Mouse (Mus musculus) thymus, adult 2 months (tissue): ENCODE data around the gene Josd1. TPM values are rescaled to one million over a fixed set of nuclear protein-coding genes. Genes with fewer than 3 reads are reported as not detected.

Experiments used
- DNase-seq: peaks from one replicate; pipeline ENCODE4 v3.0.0; 2021
- H3K27ac ChIP-seq: fragments of 200-500 bp; 2 replicates; pipeline ENCODE4 v1.5.1; 2012; ENCODE audit warnings: low read length, control low read depth; ENCODE audit not compliant: control insufficient read depth, insufficient read depth
- H3K27me3 ChIP-seq: fragments of 200-500 bp; 2 replicates; pipeline ENCODE4 v1.6.1; 2012; ENCODE audit warnings: mild to moderate bottlenecking, low read length, moderate library complexity, mixed read lengths; ENCODE audit not compliant: control insufficient read depth, insufficient read depth
- H3K36me3 ChIP-seq: fragments of 200-500 bp; 2 replicates; pipeline ENCODE4 v1.6.1; 2012; ENCODE audit warnings: mild to moderate bottlenecking, low read length, moderate library complexity; ENCODE audit not compliant: control insufficient read depth, insufficient read depth
- H3K4me1 ChIP-seq: fragments of 200-500 bp; replicated peaks from 2 replicates; pipeline ENCODE4 v1.6.1; 2012; ENCODE audit warnings: low read length; ENCODE audit not compliant: control insufficient read depth, insufficient read depth
- H3K4me3 ChIP-seq: fragments of 200-500 bp; 2 replicates; pipeline ENCODE4 v1.5.1; 2012; ENCODE audit warnings: mild to moderate bottlenecking, low read length, control low read depth, moderate library complexity; ENCODE audit not compliant: control insufficient read depth, insufficient read depth
- CTCF ChIP-seq: fragments of 200-500 bp; IDR thresholded peaks from 2 replicates; pipeline ENCODE4 v1.5.1; 2012; ENCODE audit warnings: mild to moderate bottlenecking, control low read depth, low read length, moderate library complexity, borderline replicate concordance; ENCODE audit not compliant: control insufficient read depth, poor library complexity, insufficient read depth; ENCODE audit errors: extremely low read depth
- POLR2A ChIP-seq: fragments of 200-500 bp; IDR thresholded peaks from 2 replicates; pipeline ENCODE4 v1.6.1; 2012; ENCODE audit warnings: mild to moderate bottlenecking, low read length, control low read depth, moderate library complexity; ENCODE audit not compliant: control insufficient read depth, poor library complexity, insufficient read depth; ENCODE audit errors: extremely low read depth
- WGBS: fragments of 180-500 bp; shearing (Covaris S2); methylation state at CpG from one replicate; pipeline ENCODE4 v1.1.7; 2018; 5-methylcytosine and 5-hydroxymethylcytosine counted together
- polyA plus RNA-seq: library from polyadenylated mRNA; depleted of rRNA; stranded (reverse); fragments of >200 nt; gene quantifications from 2 replicates; pipeline ENCODE4 v1.2.3, GENCODE M21; 2012

The Josd1 gene
- polyA plus RNA-seq, 1 experiment, result 23.8 TPM

GRCm38 (mm10) chr15:79689662-79690425 lies 2.1 kb upstream of the Josd1 start:
- Histone ChIP-seq H3K27ac (no peak overlapping the region), H3K27me3 (no peaks in the 10 kb centered on the region), H3K4me3 (peak overlapping the region; percentile 41), H3K36me3 (no peaks in the 10 kb centered on the region), H3K4me1 (peaks cover 35% of the 10 kb centered on the region)
- TF ChIP-seq CTCF (no peak), POLR2A (no peak)
- 12% methylated on average over 24 of the region's 24 CpGs for WGBS
- no peak for DNase-seq

DNA sequence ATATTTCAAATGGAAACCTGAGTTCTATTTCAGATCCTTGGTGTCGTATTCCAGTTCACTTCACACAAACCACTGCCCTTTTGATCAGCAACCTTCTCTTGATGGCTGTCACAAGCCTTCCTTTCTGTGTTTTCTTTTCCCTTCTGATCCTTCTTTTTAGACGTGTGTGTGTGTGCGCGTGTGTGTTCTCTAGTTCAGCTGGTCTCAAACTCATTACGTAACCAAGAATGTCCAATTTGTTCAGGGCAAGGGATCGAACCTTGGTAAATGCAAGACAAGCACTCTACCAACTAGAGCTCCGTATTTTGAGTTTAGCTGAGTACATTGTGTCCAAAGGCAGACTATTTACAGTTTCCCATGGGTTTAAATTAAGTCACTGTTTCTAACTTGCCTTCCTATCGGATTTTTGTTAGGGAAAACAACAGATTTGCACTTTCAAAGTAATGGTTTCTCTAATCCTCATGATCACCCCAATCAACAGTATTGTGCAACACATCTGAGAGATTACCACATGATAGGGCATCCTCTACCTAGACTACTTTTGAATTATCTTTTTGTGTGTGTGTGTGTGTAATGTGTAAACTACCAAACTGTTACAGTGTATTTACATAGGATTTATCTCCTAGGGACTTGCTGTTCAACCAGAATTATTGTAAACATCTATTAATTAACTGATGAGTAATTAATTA lies 693 bp upstream of the Josd1 start:
- TF ChIP-seq POLR2A, result no peak
- no peak for TF ChIP-seq CTCF
- Histone ChIP-seq H3K4me1 (peaks cover 24% of the 10 kb centered on the region), H3K27ac (peak overlapping the region; percentile 89), H3K4me3 (peak overlapping the region; percentile 93), H3K27me3 (no peaks in the 10 kb centered on the region), H3K36me3 (no peaks in the 10 kb centered on the region)
- no peak for DNase-seq
- WGBS, result 10% methylated on average over 8 of the region's 8 CpGs

- under 1% methylated on average over 33 of the region's 33 CpGs for WGBS
- Histone ChIP-seq H3K4me3 (peak overlapping the region; percentile 93), H3K4me1 (peaks cover 24% of the 10 kb centered on the region), H3K36me3 (no peaks in the 10 kb centered on the region), H3K27me3 (no peaks in the 10 kb centered on the region), H3K27ac (no peak overlapping the region)
- DNase-seq, result no peak
- TF ChIP-seq CTCF (no peak), POLR2A (no peak)
These were observed 544 bp downstream of the Josd1 start for GRCm38 (mm10) chr15:79687175-79687574.

- Histone ChIP-seq H3K4me3 (peak overlapping the region; percentile 14), H3K4me1 (peaks cover 18% of the 10 kb centered on the region), H3K27ac (no peak overlapping the region), H3K36me3 (no peaks in the 10 kb centered on the region), H3K27me3 (no peaks in the 10 kb centered on the region)
- DNase-seq, result no peak
- WGBS, result 17% methylated on average over 15 of the region's 15 CpGs
- TF ChIP-seq POLR2A, result no peak
These were observed 1.5 kb downstream of the Josd1 start for GRCm38 (mm10) chr15:79686046-79686869.

DNA sequence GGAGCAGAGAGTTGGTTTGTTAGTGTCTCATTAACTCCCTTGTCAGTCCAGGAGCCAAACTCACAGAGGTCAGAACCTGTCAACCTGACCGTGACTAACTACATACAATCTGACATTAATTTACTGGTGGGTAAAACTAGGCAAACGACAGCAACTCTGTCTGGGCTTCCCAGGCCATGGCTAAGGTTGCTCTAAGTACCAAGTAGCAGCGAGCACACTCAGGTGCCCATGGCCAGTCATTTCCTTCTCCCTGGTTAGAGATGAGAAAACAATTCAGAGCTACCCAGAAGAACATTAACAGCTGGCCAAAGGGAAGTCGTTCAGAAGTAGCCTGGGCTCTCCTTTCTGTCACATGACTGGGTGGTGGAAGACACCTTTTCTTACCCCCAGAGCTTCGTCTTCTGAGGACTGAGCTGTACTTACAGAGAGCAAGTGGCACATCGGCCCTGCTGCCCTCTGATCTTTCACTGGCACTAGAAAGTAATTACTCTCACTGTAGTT lies 2.5 kb downstream of the Josd1 start:
- DNase-seq, result no peak
- TF ChIP-seq POLR2A (no peak), CTCF (no peak)
- H3K27me3 ChIP-seq, result no peaks in the 10 kb centered on the region
- H3K4me3 ChIP-seq, result no peak overlapping the region
- WGBS, result 23% methylated on average over 6 of the region's 6 CpGs
- H3K27ac ChIP-seq, result no peak overlapping the region
- no peaks in the 10 kb centered on the region for H3K36me3 ChIP-seq
- H3K4me1 ChIP-seq, result peaks cover 16% of the 10 kb centered on the region

GRCm38 (mm10) chr15:79684616-79685015 lies 3.1 kb downstream of the Josd1 start:
- peaks cover 13% of the 10 kb centered on the region for H3K4me1 ChIP-seq
- H3K27me3 ChIP-seq, result no peaks in the 10 kb centered on the region
- TF ChIP-seq CTCF, result no peak
- no peak for TF ChIP-seq POLR2A
- H3K27ac ChIP-seq, result no peak overlapping the region
- H3K4me3 ChIP-seq, result no peak overlapping the region
- H3K36me3 ChIP-seq, result no peaks in the 10 kb centered on the region
- 98% methylated on average over 6 of the region's 6 CpGs for WGBS
- DNase-seq, result no peak
